Mouse (Mus musculus) MEL (cell line): ENCODE data around the gene Tmem116.

Source experiments
- CHD1 ChIP-seq: IDR thresholded peaks from 2 replicates; pipeline ENCODE4 v1.6.1; 2012; ENCODE audit warnings: low read depth, mild to moderate bottlenecking, inconsistent platforms, low read length, improper control_type of control experiment
- CHD2 ChIP-seq: IDR thresholded peaks from 2 replicates; pipeline ENCODE4 v1.6.1; 2011; ENCODE audit warnings: low read length, improper control_type of control experiment
- CTCF ChIP-seq, 3 experiments: IDR thresholded peaks in 2 of 3; conservative IDR thresholded peaks in 1 of 3; 2 replicates each; pipeline ENCODE4 v1.5.1; 2011 to 2012; ENCODE audit warnings: low read length in 3 of 3, low read depth in 2 of 3, mild to moderate bottlenecking in 2 of 3, improper control_type of control experiment in 1 of 3, inconsistent platforms in 1 of 3, mixed read lengths in 1 of 3, moderate library complexity in 1 of 3; ENCODE audit not compliant: control insufficient read depth in 1 of 3, insufficient read depth in 1 of 3, poor library complexity in 1 of 3, severe bottlenecking in 1 of 3
- EP300 ChIP-seq, 2 experiments: IDR thresholded peaks; 2 replicates each; pipeline ENCODE4 v1.6.1; 2011; ENCODE audit warnings: improper control_type of control experiment in 2 of 2, low read length in 2 of 2, low read depth in 1 of 2, mild to moderate bottlenecking in 1 of 2
- GABPA ChIP-seq: IDR thresholded peaks from 2 replicates; pipeline ENCODE4 v1.6.1; 2012; ENCODE audit warnings: low read depth, mild to moderate bottlenecking, inconsistent platforms, low read length, improper control_type of control experiment, moderate library complexity
- KAT2A ChIP-seq: conservative IDR thresholded peaks from 2 replicates; pipeline ENCODE4 v1.6.1; 2012; ENCODE audit warnings: low read depth, low read length, improper control_type of control experiment, inconsistent platforms
- MAX ChIP-seq: IDR thresholded peaks from 2 replicates; pipeline ENCODE4 v1.6.1; 2011; ENCODE audit warnings: low read length, improper control_type of control experiment
- POLR2A ChIP-seq, 2 experiments: IDR thresholded peaks; 2 replicates each; pipeline ENCODE4 v1.6.1; 2011 to 2012; ENCODE audit warnings: low read length in 2 of 2, mild to moderate bottlenecking in 2 of 2, control low read depth in 1 of 2, improper control_type of control experiment in 1 of 2, low read depth in 1 of 2, moderate library complexity in 1 of 2; ENCODE audit not compliant: control insufficient read depth in 1 of 2, insufficient read depth in 1 of 2, poor library complexity in 1 of 2
- UBTF ChIP-seq: IDR thresholded peaks from 2 replicates; pipeline ENCODE4 v1.6.1; 2012; ENCODE audit warnings: low read depth, mild to moderate bottlenecking, inconsistent platforms, low read length, improper control_type of control experiment, moderate library complexity, borderline replicate concordance; ENCODE audit not compliant: insufficient read depth
- USF1 ChIP-seq: IDR thresholded peaks from 2 replicates; pipeline ENCODE4 v1.6.1; 2014; ENCODE audit warnings: low read depth, mild to moderate bottlenecking, inconsistent platforms, low read length, improper control_type of control experiment, moderate library complexity
- ZC3H11A ChIP-seq: IDR thresholded peaks from 2 replicates; pipeline ENCODE4 v1.6.1; 2012; ENCODE audit warnings: low read depth, mild to moderate bottlenecking, inconsistent platforms, low read length, improper control_type of control experiment
- ZKSCAN1 ChIP-seq: IDR thresholded peaks from 2 replicates; pipeline ENCODE4 v1.6.1; 2012; ENCODE audit warnings: low read depth, mild to moderate bottlenecking, inconsistent platforms, low read length, improper control_type of control experiment, moderate library complexity
- ZMIZ1 ChIP-seq: IDR thresholded peaks from 2 replicates; pipeline ENCODE4 v1.6.1; 2012; ENCODE audit warnings: low read depth, mild to moderate bottlenecking, inconsistent platforms, low read length, improper control_type of control experiment, moderate library complexity
- ZNF384 ChIP-seq: IDR thresholded peaks from 2 replicates; pipeline ENCODE4 v1.6.1; 2012; ENCODE audit warnings: low read depth, mild to moderate bottlenecking, inconsistent platforms, low read length, improper control_type of control experiment

DNA sequence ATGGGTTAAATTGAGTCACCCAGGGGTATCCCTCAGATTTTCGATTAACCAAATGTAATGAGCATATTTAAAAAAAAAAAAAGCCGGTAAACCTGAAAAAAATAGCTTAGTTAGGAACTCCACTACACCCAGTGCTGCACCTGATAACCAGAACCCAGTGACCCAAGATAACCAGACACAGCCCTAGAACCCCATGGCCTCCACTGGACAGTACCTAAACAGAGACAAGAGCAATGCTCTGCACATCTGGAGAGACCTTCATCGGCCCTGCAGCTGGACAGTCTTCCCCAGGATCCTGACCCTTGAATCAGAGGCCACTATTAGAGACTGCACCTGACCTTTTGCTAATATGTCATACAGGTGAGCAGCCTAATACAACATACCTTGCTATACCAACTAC is 95.4 kb downstream of the Tmem116 start:
- TF ChIP-seq CHD2 (no peak), MAX (no peak), CTCF (IDR thresholded peaks at IDR 0.05 in 2 of 3, conservative IDR thresholded peaks at IDR 0.05 in 1 of 3; ENCODE audit: control insufficient read depth in 1 of 3, insufficient read depth in 1 of 3, low read depth in 2 of 3, low read length in 3 of 3, poor library complexity in 1 of 3, severe bottlenecking in 1 of 3) (no peak), ZMIZ1 (no peak), POLR2A (IDR thresholded peaks at IDR 0.05; ENCODE audit: control insufficient read depth in 1 of 2, insufficient read depth in 1 of 2, low read depth in 1 of 2, low read length in 2 of 2, poor library complexity in 1 of 2) (no peak), ZC3H11A (no peak), UBTF (no peak), CHD1 (no peak), EP300 (IDR thresholded peaks at IDR 0.05; ENCODE audit: low read depth in 1 of 2, low read length in 2 of 2) (no peak), ZKSCAN1 (no peak), ZNF384 (no peak), GABPA (no peak), KAT2A (no peak), USF1 (no peak)
